Mouse (Mus musculus): ENCODE results near the gene S100g. TPM values are rescaled to one million over a fixed set of nuclear protein-coding genes. Genes with fewer than 3 reads are reported as not detected.

The S100g gene
- polyA plus RNA-seq (2016; fragmentation: Nextera tagmentation; extraction: Ambion mirVana) = 0.91 and 1.4 TPM in 2 replicates

DNA sequence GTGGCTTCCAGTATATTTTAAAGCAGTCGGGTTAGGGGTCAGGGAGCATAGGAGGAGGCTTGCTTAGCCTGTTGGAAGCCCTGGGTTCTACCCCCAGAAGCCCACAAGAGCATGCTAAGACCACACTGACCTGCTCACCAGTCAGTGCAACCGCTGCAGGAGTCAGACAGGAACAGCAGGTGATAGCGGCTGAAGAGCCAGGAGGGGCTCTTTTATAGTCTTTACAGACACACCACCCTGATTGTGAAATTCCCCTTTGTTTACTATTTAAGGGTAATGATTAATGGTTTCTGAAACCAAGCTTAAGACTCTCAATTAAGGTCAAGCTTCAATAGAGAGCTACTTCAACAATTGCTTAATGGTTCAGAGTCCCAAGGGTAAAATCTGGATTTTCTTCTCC is at the start of gene S100g:
TSS of gene S100g (minus strand) at position 217 of the 400 bp plus-strand sequence.
- no peaks in the 10 kb centered on the region for H3K9me3 ChIP-seq (replicated peaks)
- 55% methylated on average over 3 of the region's 3 CpGs for WGBS
- no peak within 1 kb of the TSS for H3K27ac ChIP-seq (ENCODE audit: poor library complexity, severe bottlenecking)
- H3K27me3 ChIP-seq (replicated peaks) = no peaks in the 10 kb centered on the region
- no peak within 1 kb of the TSS for H3K4me3 ChIP-seq
- H3K36me3 ChIP-seq = no peaks in the 10 kb centered on the region
- no peak within 1 kb of the TSS for H3K4me2 ChIP-seq
- H3K9ac ChIP-seq = no peak within 1 kb of the TSS
- no peaks in the 10 kb centered on the region for H3K4me1 ChIP-seq (replicated peaks)
- ATAC-seq (ENCODE audit: insufficient number of reproducible peaks, low FRiP score) = no peak

DNA sequence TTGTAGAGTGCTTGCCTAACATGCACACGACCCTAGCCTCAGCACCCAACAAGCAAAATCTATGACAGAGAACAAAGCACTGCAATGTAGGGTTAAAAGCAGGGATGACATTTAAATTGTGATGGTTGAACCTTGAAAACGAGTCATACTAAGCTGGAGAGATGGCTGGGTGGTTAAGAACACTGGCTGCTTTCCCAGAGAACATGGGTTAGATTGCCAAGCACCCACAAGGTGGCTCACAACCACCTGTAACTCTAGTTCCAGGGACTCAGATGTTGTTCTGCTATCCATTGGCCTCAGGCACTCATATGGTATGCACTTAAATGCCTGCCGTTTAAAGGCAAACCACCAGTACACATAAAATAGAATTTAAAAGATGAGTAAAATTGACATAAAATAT is 27.7 kb upstream of the S100g start:
- H3K4me1 ChIP-seq (replicated peaks) = no peaks in the 10 kb centered on the region
- no peak overlapping the region for H3K9ac ChIP-seq
- H3K9me3 ChIP-seq (replicated peaks) = no peaks in the 10 kb centered on the region
- H3K27ac ChIP-seq (ENCODE audit: poor library complexity, severe bottlenecking) = no peak overlapping the region
- no peak overlapping the region for H3K4me3 ChIP-seq
- ATAC-seq (ENCODE audit: insufficient number of reproducible peaks, low FRiP score) = no peak
- H3K27me3 ChIP-seq (replicated peaks) = no peaks in the 10 kb centered on the region
- 78% methylated on average over 3 of the region's 3 CpGs for WGBS
- H3K4me2 ChIP-seq = no peak overlapping the region
- H3K36me3 ChIP-seq = peaks cover 3% of the 10 kb centered on the region; the same call in 1 of the 2 replicates

DNA sequence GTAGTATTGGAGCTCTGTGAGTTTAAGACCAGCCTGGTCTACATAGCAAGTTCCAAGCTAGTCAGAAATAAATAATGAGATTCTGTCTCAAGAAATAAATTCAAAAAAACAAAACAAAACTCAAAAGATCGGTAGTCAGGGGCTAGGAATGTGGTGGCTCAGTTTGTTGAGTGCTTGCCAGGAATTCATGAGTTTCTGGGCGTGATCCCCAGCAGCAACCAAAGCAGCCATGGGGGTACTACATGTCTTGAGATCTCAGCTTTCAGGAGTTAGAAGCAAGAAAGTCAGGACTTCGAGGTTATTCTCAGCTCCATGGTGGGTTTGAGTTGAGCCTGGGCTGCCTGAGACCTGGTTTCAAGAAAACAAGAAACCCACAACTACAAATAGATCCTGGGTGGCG is 27.0 kb upstream of the S100g start:
- Histone ChIP-seq H3K4me1 (replicated peaks) (no peaks in the 10 kb centered on the region), H3K27ac (ENCODE audit: poor library complexity, severe bottlenecking) (no peak overlapping the region), H3K36me3 (no peaks in the 10 kb centered on the region), H3K9me3 (replicated peaks) (no peaks in the 10 kb centered on the region), H3K4me3 (no peak overlapping the region), H3K4me2 (no peak overlapping the region), H3K27me3 (replicated peaks) (no peaks in the 10 kb centered on the region), H3K9ac (no peak overlapping the region)
- ATAC-seq (ENCODE audit: insufficient number of reproducible peaks, low FRiP score) = no peak
- 71% methylated on average over 4 of the region's 4 CpGs for WGBS

DNA sequence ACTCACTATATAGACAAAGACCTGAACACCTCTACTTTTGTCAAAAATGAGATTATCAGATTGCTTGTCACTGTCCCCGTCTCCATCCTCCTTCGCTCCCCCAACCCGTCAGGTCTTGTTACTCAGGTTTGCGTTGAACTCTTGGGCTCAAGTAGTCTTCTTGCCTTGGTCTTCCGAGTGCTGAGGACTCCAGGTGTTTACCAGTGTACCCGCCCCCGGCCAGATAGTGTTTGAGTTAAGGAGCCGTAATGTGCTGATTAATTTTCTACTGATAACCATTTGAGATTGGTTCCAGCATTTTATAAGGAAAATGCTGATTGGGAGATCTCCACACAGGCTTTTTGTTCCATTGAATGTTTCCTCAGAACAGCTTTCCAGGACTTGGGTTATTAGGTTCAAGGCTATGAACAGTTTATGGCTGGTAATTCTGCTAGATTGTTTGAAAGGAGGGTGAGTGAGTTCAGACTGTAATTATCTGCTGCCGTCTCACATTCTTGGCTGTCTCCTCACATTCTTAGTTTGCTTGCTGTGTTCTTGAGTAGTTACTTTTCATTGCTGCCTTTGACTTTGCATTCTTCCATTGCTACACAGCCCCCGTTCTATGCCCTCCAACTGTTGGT is 22.6 kb upstream of the S100g start:
- H3K27ac ChIP-seq (ENCODE audit: poor library complexity, severe bottlenecking) = no peak overlapping the region
- WGBS = 90% methylated on average over 10 of the region's 10 CpGs

DNA sequence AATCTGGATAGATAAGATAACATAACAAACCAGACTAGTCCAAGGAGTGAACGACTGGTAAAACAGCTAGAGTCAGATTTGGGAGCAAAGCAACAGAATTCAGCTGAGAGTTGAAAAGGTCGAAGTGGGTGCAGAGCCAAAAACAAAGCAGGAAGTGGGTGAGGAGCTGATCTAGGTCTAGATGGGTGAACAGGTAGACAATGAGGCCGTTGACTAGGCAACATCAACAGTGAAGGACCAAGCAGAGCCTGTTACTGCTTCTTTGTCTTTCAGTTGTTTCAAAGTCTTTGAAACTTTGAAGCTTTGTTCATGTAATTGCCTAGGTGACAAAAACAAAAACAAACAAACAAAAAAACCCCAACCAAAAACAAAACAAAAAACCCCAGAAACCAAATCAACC is 11.8 kb upstream of the S100g start:
- Histone ChIP-seq H3K27me3 (replicated peaks) (no peaks in the 10 kb centered on the region), H3K36me3 (no peaks in the 10 kb centered on the region), H3K9me3 (replicated peaks) (no peaks in the 10 kb centered on the region), H3K9ac (no peak overlapping the region), H3K4me1 (replicated peaks) (no peaks in the 10 kb centered on the region), H3K4me3 (no peak overlapping the region), H3K4me2 (no peak overlapping the region), H3K27ac (ENCODE audit: poor library complexity, severe bottlenecking) (no peak overlapping the region)
- no peak for ATAC-seq (ENCODE audit: insufficient number of reproducible peaks, low FRiP score)
- 59% methylated on average over 3 of the region's 3 CpGs for WGBS

More for the DNA sequence above, 22.6 kb upstream of the S100g start:
- no peaks in the 10 kb centered on the region for H3K27me3 ChIP-seq (replicated peaks)
- H3K36me3 ChIP-seq = peaks cover 4% of the 10 kb centered on the region; the same call in 1 of the 2 replicates
- H3K4me3 ChIP-seq = no peak overlapping the region
- no peaks in the 10 kb centered on the region for H3K4me1 ChIP-seq (replicated peaks)
- no peak overlapping the region for H3K4me2 ChIP-seq
- H3K9me3 ChIP-seq (replicated peaks) = 0 out of 2 replicates have a peak, but pooled peaks cover 3% of the 10 kb centered on the region
- no peak for ATAC-seq (ENCODE audit: insufficient number of reproducible peaks, low FRiP score)
- H3K9ac ChIP-seq = no peak overlapping the region

DNA sequence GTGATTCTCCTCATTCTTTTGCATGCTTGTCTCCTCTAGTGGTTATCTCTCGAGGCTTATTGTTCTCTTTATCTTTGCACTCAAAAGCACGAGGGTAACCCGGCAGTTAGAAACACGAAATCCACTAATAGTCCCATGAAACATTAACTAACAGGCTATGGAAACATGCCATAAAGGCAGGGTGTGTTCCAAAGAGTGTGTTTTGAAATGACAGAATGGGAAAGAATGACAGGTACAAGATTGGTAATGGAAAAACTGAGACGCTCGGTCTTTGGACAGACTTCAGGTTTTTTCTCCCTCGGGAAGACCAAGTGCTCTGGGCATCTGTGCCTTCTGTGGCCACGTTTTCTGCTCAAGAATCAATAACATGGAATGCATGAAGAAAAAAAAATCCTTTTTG is 3.1 kb upstream of the S100g start:
- ATAC-seq (ENCODE audit: insufficient number of reproducible peaks, low FRiP score) = no peak
- Histone ChIP-seq H3K36me3 (no peaks in the 10 kb centered on the region), H3K4me1 (replicated peaks) (no peaks in the 10 kb centered on the region), H3K27ac (ENCODE audit: poor library complexity, severe bottlenecking) (no peak overlapping the region), H3K27me3 (replicated peaks) (no peaks in the 10 kb centered on the region), H3K9me3 (replicated peaks) (no peaks in the 10 kb centered on the region), H3K9ac (no peak overlapping the region), H3K4me2 (no peak overlapping the region), H3K4me3 (no peak overlapping the region)
- WGBS = 38% methylated on average over 8 of the region's 8 CpGs

DNA sequence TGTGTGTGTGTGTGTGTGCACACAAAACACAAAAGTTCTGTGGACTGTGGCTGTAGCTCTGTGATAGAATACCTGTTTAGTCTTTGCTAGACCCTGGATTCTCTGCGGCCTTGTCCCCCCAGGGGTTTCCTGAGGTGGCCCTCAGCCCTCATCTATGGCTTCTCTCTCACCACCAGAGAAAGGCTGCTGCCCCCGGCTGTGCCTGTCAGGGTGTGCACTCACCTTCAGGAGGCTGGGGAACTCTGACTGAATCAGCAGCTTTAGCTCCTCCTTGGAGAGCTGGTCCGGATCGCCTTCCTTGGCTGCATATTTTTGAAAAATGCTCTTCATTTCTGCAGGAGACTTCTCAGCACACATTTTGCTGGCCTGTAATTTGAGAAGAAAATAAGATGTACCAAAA is 559 bp downstream of the S100g start:
- H3K4me3 ChIP-seq = no peak overlapping the region
- H3K27ac ChIP-seq (ENCODE audit: poor library complexity, severe bottlenecking) = no peak overlapping the region
- no peak overlapping the region for H3K4me2 ChIP-seq
- no peak for ATAC-seq (ENCODE audit: insufficient number of reproducible peaks, low FRiP score)
- H3K9me3 ChIP-seq (replicated peaks) = no peaks in the 10 kb centered on the region
- H3K27me3 ChIP-seq (replicated peaks) = no peaks in the 10 kb centered on the region
- WGBS = 58% methylated on average over 4 of the region's 4 CpGs
- H3K4me1 ChIP-seq (replicated peaks) = no peaks in the 10 kb centered on the region
- no peak overlapping the region for H3K9ac ChIP-seq
- no peaks in the 10 kb centered on the region for H3K36me3 ChIP-seq

DNA sequence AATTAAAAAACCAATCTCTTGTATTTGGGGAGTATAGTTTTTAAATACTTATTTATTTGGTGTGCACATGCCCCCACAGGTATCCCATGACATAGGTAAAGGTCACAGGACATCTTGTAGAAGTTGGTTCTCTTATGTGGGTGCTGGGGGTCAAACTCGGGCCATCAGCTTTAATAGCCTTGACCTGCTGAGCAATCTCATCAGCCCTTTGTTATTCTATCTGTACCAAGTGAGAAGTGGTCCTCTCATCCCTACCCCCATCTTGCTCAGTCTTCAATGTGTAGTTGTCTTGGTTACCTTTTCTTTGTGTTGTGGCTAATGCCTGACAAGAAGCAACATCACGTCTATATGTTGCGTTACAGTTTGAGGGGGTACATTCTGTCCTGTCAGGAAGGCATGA is 6.5 kb downstream of the S100g start:
- no peak overlapping the region for H3K4me3 ChIP-seq
- no peaks in the 10 kb centered on the region for H3K36me3 ChIP-seq
- H3K27ac ChIP-seq (ENCODE audit: poor library complexity, severe bottlenecking) = no peak overlapping the region
- no peaks in the 10 kb centered on the region for H3K27me3 ChIP-seq (replicated peaks)
- WGBS = 73% methylated on average over 3 of the region's 3 CpGs
- no peaks in the 10 kb centered on the region for H3K9me3 ChIP-seq (replicated peaks)
- ATAC-seq (ENCODE audit: insufficient number of reproducible peaks, low FRiP score) = no peak
- H3K4me1 ChIP-seq (replicated peaks) = no peaks in the 10 kb centered on the region
- no peak overlapping the region for H3K4me2 ChIP-seq
- H3K9ac ChIP-seq = no peak overlapping the region

DNA sequence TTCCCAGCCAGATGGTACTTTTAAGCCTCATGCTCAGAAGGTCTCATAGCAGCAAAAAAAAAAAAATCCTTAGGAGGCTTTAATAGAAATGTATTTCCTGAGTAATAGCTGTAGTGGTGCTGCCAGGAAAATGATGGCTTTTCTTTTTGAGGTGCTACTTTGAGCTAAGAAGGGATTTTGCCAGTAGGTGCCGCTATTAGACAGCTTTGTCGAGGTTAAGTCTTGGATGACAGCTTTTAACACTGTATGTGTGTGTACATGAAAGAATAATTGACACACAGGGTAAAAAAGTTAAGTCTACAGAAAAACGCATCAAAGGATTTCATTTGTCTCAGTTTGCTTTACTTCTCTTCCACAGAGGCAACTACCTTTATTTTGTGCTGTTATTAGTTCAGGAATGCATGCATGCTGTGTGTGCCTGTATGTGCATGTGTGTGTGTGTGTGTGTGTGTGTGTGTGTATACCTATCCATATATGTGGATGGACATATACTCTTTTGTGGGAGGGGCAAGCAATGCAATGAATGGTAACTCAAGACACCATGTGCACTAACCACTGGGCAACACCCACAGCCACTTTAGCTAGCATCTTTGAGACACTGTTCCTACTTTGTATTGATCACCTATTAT is 14.5 kb downstream of the S100g start:
- no peaks in the 10 kb centered on the region for H3K36me3 ChIP-seq
- H3K27me3 ChIP-seq (replicated peaks) = no peaks in the 10 kb centered on the region
- no peaks in the 10 kb centered on the region for H3K4me1 ChIP-seq (replicated peaks)
- WGBS = 25% methylated on average over 3 of the region's 3 CpGs
- no peak overlapping the region for H3K4me2 ChIP-seq
- no peak for ATAC-seq (ENCODE audit: insufficient number of reproducible peaks, low FRiP score)
- H3K27ac ChIP-seq (ENCODE audit: poor library complexity, severe bottlenecking) = no peak overlapping the region
- H3K4me3 ChIP-seq = no peak overlapping the region
- H3K9me3 ChIP-seq (replicated peaks) = no peaks in the 10 kb centered on the region
- no peak overlapping the region for H3K9ac ChIP-seq

DNA sequence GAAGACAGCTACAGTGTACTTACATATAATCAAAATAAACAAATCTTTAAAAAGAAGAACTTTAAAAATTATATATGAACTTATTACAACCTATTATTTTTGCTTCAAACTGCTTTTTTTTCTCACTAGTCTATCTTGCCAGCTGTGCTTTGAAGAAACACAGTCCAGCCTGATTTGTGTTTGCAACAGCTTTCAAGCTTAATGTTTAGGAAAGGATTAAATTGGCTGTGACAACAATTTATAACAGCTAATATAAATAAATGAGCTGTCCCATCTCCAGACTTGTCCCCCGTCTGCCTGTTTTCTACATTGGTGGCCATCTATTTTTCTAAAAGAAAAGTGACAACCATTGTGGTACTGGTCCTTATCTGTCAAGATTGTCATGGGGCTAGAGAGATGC is 22.4 kb downstream of the S100g start:
- Histone ChIP-seq H3K9ac (no peak overlapping the region), H3K36me3 (peaks cover 16% of the 10 kb centered on the region), H3K27ac (ENCODE audit: poor library complexity, severe bottlenecking) (no peak overlapping the region), H3K4me1 (replicated peaks) (no peaks in the 10 kb centered on the region), H3K4me2 (no peak overlapping the region), H3K4me3 (no peak overlapping the region), H3K27me3 (replicated peaks) (no peaks in the 10 kb centered on the region), H3K9me3 (replicated peaks) (no peaks in the 10 kb centered on the region)
- no peak for ATAC-seq (ENCODE audit: insufficient number of reproducible peaks, low FRiP score)
- 82% methylated on average over 1 of the region's 1 CpGs for WGBS

DNA sequence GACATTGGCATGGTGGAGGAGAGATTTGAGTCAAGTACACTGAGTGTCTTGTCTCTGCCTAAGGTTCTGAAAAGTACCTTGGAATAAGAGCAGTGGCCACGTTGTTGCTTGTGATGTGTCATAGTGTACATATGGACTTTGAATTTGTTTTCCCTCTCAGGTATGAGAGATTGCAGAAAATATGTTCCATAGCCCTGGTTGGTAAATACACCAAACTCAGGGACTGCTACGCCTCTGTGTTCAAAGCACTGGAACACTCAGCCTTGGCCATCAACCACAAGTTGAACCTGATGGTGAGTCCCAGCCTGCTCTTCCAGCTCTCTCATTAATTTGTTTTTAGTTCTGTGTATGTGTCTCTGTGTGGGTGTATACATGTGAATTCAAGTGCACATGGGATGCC is 32.9 kb downstream of the S100g start:
- Histone ChIP-seq H3K4me2 (no peak overlapping the region), H3K27me3 (replicated peaks) (no peaks in the 10 kb centered on the region), H3K36me3 (peaks cover 19% of the 10 kb centered on the region), H3K27ac (ENCODE audit: poor library complexity, severe bottlenecking) (no peak overlapping the region), H3K9me3 (replicated peaks) (no peaks in the 10 kb centered on the region), H3K4me1 (replicated peaks) (no peaks in the 10 kb centered on the region), H3K4me3 (no peak overlapping the region), H3K9ac (no peak overlapping the region)
- 85% methylated on average over 2 of the region's 2 CpGs for WGBS
- no peak for ATAC-seq (ENCODE audit: insufficient number of reproducible peaks, low FRiP score)
